Mouse (Mus musculus): ENCODE measurements around the gene Spint1. TPM values are rescaled to one million over a fixed set of nuclear protein-coding genes. Genes with fewer than 3 reads are reported as not detected.

Gene Spint1
- polyA plus RNA-seq, 1 experiment from 2014 or later = 0.56 TPM

GRCm38 (mm10) chr2:119298330-119298729 lies 61.2 kb downstream of the Spint1 start:
- Histone ChIP-seq H3K4me3 (no peak overlapping the region), H3K27ac (replicated peaks) (no peak overlapping the region), H3K27me3 (no peaks in the 10 kb centered on the region), H3K4me1 (peaks cover 21% of the 10 kb centered on the region), H3K36me3 (peaks cover 51% of the 10 kb centered on the region), H3K4me2 (replicated peaks) (no peak overlapping the region), H3K9me3 (no peaks in the 10 kb centered on the region), H3K9ac (replicated peaks) (no peak overlapping the region)
- 46% methylated on average over 5 of the region's 5 CpGs for WGBS
- ATAC-seq (replicated peaks) = no peak

- Histone ChIP-seq H3K27ac (replicated peaks) (no peak overlapping the region), H3K36me3 (peaks cover 46% of the 10 kb centered on the region), H3K4me3 (no peak overlapping the region), H3K27me3 (no peaks in the 10 kb centered on the region), H3K9me3 (no peaks in the 10 kb centered on the region), H3K9ac (replicated peaks) (no peak overlapping the region), H3K4me2 (replicated peaks) (no peak overlapping the region), H3K4me1 (peaks cover 21% of the 10 kb centered on the region)
- WGBS = 92% methylated on average over 2 of the region's 2 CpGs
- no peak for ATAC-seq (replicated peaks)
Observed at GRCm38 (mm10) chr2:119298839-119299238, 61.7 kb downstream of the Spint1 start.

Other genes with a start within 250 kb of the Spint1 start
- gene Ccdc32, start 208.0 kb upstream of the Spint1 start, polyA plus RNA-seq (2015; fragmentation: Nextera tagmentation; extraction: Ambion mirVana) = 38.3 and 43.3 TPM in 2 replicates
- 4.6 and 5.4 TPM in 2 replicates for gene Rpusd2, start 202.6 kb upstream of the Spint1 start, polyA plus RNA-seq (2015; fragmentation: Nextera tagmentation; extraction: Ambion mirVana)
- 29.3 and 33.4 TPM in 2 replicates for gene Knl1, start 190.2 kb upstream of the Spint1 start, polyA plus RNA-seq (2015; fragmentation: Nextera tagmentation; extraction: Ambion mirVana)
- gene Rad51, start 124.6 kb upstream of the Spint1 start, polyA plus RNA-seq (2015; fragmentation: Nextera tagmentation; extraction: Ambion mirVana) = 18.7 and 24.0 TPM in 2 replicates
- gene Rmdn3, start 80.3 kb upstream of the Spint1 start, polyA plus RNA-seq (2015; fragmentation: Nextera tagmentation; extraction: Ambion mirVana) = 52.0 and 54.2 TPM in 2 replicates
- gene Gchfr, start 69.6 kb upstream of the Spint1 start, polyA plus RNA-seq (2015; fragmentation: Nextera tagmentation; extraction: Ambion mirVana) = 0.93 and 2.0 TPM in 2 replicates
- 0.83 and 0.90 TPM in 2 replicates for gene Gm14137, start 62.9 kb upstream of the Spint1 start, polyA plus RNA-seq (2015; fragmentation: Nextera tagmentation; extraction: Ambion mirVana)
- 64.7 and 66.6 TPM in 2 replicates for gene Zfyve19, start 28.7 kb upstream of the Spint1 start, polyA plus RNA-seq (2015; fragmentation: Nextera tagmentation; extraction: Ambion mirVana)
- 26.7 and 30.9 TPM in 2 replicates for gene Dnajc17, start 28.6 kb upstream of the Spint1 start, polyA plus RNA-seq (2015; fragmentation: Nextera tagmentation; extraction: Ambion mirVana)
- not detected in 2 replicates for gene Ppp1r14d, start 7.5 kb upstream of the Spint1 start, polyA plus RNA-seq (2015; fragmentation: Nextera tagmentation; extraction: Ambion mirVana)
- 19.6 and 24.0 TPM in 2 replicates for gene Rhov, start 33.9 kb downstream of the Spint1 start, polyA plus RNA-seq (2015; fragmentation: Nextera tagmentation; extraction: Ambion mirVana)
- gene Vps18, start 51.4 kb downstream of the Spint1 start, polyA plus RNA-seq (2015; fragmentation: Nextera tagmentation; extraction: Ambion mirVana) = 30.2 and 31.1 TPM in 2 replicates
- 4.0 and 4.1 TPM in 2 replicates for gene Dll4, start 88.4 kb downstream of the Spint1 start, polyA plus RNA-seq (2015; fragmentation: Nextera tagmentation; extraction: Ambion mirVana)
- gene Chac1, start 113.9 kb downstream of the Spint1 start, polyA plus RNA-seq (2015; fragmentation: Nextera tagmentation; extraction: Ambion mirVana) = 5.5 and 5.8 TPM in 2 replicates
- gene Ino80, start 240.3 kb downstream of the Spint1 start, polyA plus RNA-seq (2015; fragmentation: Nextera tagmentation; extraction: Ambion mirVana) = 3.4 TPM in 2 replicates